Mouse (Mus musculus) erythroblast, embryonic 14.5 days (primary cell): ENCODE data around the gene Dnaja2.

Experiments
- GATA1 ChIP-seq: IDR thresholded peaks from 2 replicates; pipeline ENCODE4 v1.6.1; 2012; ENCODE audit warnings: low read length, inconsistent platforms, mixed read lengths
- TAL1 ChIP-seq: IDR thresholded peaks from 3 replicates; pipeline ENCODE4 v1.6.1; 2012; ENCODE audit warnings: low read length, inconsistent platforms, mixed read lengths

- no peak for TF ChIP-seq GATA1
- no peak for TF ChIP-seq TAL1
These were observed 33.8 kb downstream of the Dnaja2 start for GRCm38 (mm10) chr8:85521332-85521731.
